Mouse (Mus musculus) MN1 (cell line): Measurements from ENCODE around the gene D230025D16Rik.
A peak's percentile ranks its signal among the peaks of the same experiment; 100 is the strongest.
"Not testable (repeated sequence)": the region's sequence is repeated elsewhere in the genome, so short reads cannot be mapped to it uniquely, and the experiment has no call there.

ENCODE experiments used
- DNase-seq: peaks from one replicate; pipeline ENCODE4 v3.0.0-alpha.2; 2016; ENCODE audit warnings: low spot score

The D230025D16Rik gene

DNA sequence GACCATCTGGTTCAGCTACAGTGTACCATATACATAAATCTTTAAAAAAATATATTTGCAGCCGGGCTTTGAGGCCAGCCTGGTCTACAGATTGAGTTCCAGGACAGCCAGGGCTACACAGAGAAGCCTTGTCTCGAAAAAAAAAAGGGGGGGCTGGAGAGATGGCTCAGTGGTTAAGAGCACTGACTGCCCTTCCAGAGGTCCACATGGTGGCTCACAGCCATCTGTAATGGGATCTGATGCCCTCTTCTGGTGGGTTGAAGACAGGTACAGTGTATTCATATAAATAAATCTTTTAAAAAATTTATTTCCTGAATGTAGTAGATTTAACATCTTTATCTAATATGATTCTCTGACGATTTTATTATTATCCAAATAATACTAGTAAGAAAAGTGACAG, 66.9 kb downstream of the D230025D16Rik start:
- DNase-seq, result not testable (repeated sequence)

DNA sequence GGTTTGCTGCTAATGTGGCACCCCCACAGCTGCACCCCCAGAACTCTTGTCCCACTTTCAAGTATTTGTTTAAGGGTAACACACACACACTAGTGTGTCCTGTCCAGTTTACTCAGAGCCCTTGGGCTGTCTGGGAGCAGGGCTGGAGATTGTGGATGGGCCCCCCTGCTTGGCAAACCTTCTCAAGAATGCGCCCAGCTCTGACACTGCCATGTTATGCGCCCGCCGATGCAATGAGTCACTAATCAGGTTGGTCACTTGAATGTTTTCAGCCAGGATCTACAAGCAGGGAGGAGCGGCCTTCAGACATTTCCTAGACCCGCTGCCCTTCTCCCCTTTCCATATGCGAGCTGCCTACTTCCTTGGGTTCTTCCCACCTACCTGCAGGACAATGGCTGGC, 67.5 kb downstream of the D230025D16Rik start:
- DNase-seq, result no peak

DNA sequence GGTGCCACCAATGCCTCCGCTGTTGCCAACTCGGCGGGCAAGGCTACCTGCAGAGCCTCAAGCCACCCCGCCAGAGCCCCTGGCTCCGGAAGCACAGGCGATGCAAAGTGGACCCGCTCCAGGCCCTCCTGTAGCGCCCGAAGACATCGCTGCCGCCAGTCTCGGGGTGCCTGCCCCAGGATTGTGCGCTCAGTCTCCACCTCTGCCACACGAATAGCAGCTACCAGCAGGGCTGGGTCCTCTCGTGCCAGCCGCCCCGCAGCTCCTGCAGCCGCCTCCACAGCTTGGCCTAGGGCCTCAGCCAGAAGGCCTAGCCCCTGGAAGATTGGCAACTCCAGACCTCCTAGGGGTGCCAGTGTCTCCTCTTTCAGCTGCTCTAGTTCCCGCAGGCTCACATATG, 68.5 kb downstream of the D230025D16Rik start:
- no peak for DNase-seq

DNA sequence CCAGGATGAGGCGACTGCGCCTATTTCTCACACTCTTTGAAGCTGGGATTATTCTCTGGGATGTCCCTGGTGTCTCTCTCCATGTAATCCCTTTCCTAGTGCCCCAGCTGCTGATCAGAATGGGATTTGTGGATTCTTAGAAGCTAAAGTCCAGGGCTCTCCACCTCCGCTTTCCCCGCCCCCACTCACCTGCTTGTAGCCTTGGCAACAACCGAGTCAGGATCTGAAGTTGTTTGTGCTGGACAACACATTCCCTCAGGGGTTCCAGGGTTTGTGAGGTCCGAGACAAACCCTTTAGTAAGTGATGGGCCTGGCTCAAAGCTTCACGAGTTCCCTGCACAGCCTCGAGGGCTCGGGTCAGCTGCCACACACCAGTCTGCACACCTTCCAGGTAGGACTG, 69.8 kb downstream of the D230025D16Rik start:
- DNase-seq, result no peak

DNA sequence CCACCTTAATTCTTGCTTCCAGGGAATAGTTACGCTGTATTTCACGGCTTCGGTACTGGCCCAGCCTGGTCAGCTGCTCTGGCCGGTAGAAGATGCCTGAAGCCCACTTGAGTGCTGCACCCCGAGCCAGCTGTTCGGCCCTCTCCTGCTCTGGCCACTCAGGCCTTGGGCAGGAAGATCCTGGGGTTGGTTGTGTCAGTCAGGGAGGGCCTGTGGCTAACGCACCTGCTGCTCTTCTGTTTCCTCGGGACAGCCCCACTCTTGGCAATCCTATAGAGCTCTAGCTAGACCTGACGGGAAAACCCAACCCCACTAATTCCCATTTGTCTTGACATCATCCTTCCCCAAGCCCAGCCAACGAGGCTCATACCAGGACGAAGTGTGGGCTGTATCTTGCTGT, 70.3 kb downstream of the D230025D16Rik start:
- DNase-seq, result no peak

DNA sequence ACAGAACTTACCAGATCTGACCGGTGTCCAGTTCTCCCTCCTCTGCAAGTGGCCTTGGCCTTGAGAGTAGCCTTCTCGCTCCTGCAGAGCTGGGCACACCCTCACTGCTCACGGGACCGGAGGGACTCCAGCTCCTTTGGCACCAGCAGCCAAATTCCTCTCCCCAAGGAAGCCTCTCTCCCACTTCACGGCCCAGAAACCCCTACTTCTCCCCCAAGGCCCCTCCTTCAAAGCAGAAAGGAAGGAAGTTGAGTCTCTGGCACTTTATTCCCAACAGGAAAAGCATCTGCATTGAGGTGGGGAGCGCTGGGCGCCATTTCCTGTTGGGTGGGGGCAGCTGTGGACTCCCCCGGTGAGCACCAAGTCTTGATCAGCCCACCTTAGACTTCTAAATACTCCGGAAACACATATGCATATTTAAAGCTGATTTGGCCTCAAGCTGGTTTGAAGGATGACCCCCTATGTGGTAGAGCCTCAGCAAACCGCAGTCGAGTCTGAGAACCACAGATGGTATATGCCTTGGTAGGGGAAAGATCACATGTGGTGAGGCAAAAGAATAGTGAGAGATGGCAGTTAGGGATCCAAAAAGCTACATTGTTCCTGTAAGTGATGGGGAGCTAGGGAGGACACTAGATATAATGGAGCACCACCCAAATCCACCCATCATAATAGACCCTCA, 71.1 kb downstream of the D230025D16Rik start, which contains the start of gene Exoc3l:
Exoc3l (minus strand) TSS at position 207 of the 679 bp plus-strand sequence.
- DNase-seq, result no peak

DNA sequence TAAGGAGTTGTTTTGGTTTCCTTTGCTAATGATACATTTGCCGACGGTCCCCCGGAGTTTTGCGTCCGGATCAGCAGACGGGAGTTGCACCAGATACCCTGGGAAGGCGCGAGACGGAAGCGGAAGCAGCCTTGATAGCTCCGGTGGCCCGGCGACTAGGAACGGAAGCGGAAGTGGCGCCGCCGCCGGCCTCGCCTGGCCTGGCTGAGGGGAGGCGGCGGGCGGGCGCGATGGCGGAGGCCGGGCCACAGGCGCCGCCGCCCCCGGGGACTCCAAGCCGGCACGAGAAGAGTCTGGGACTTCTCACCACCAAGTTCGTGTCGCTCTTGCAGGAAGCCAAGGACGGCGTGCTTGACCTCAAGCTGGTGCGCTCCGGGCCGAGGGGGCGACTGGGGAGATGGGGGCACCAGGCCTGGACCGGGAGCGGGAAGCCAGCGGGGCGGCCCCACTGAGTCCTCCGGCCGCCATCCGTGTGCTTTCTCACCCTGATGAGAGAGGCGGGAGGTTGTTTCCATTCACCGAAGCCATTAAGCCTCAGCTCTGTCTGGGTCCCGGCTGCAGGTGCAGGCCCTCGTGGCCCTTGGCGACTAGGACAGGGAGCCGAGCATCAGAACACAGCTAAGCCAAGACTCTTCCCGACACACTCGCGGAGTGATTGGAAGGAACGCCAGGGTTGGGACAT, 72.7 kb downstream of the D230025D16Rik start, which contains the start of gene E2f4:
E2f4 (plus strand) TSS at position 153 of the 682 bp plus-strand sequence.
- peak; percentile 94 for DNase-seq

DNA sequence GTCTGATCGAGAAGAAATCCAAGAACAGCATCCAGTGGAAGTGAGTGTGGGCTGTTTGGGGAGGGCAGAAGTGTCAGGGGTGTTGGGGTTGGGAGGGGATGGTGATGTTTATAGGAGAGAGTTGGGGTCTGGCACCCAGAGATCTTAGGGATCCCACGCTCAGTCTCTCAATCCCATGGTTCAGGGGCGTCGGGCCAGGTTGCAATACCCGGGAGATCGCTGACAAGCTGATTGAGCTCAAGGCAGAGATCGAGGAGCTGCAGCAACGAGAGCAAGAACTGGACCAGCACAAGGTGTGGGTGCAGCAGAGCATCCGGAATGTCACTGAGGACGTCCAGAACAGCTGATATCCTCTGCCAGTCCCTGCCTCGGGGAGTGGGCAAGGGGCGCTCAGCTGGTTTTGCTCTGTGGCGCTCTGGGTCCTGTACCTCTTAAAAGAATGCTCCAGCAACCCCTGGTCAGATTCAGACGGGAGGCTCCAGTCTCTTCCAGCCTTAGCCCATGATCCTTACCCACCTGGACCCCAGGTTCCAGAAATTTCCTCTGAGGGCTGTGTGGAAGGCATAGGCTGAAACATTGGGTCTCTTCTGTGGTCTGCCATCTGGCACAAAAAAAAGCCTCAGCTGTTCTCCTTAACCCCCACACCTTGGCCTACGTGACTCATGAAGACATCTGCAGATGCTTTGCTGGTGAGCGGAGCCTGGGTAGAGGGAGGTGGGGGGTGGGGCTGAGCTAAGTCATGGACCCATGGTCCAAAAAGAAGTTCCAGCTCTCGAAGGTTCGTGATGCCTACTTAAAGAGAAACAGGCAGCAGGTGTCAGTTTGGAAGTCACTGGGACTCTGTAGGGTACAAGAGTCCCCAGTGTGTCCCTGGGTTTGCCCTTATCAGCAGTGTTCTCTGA, 73.7 kb downstream of the D230025D16Rik start:
- DNase-seq, result peak; percentile 65

DNA sequence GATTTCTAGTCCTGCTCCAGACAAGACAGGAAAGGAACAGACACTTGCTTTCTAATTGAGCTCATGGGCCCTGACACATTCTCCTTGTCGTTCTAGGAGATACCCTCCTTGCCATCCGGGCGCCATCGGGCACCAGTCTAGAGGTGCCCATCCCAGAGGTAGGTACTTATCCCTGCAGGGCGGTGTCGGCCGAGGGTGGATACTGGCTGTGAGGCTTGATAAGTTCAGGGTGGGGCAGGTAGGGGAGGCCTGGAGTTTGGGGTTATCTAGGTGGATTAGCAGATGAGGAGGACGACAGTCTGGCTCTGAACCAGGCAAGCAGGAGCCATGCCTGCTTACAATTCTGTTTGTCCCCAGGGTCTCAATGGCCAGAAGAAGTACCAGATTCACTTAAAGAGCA, 75.0 kb downstream of the D230025D16Rik start:
- no peak for DNase-seq
